Mouse (Mus musculus) liver, embryonic 14.5 days (tissue): ENCODE measurements at regions not wholly inside any gene's neighbourhood (a gene's known extent, or its start where the extent isn't known, plus 50 kb on each side); places are given as distances from the start of the nearest gene placed in this dataset.

Experiments used
- ATAC-seq: fragments of 200-750 bp; cut with Nextera tagmentation; 2 replicates; pipeline ENCODE4 v1.8.0; 2017; ENCODE audit warnings: moderate number of reproducible peaks, mild to moderate bottlenecking, moderate library complexity; ENCODE audit not compliant: insufficient read depth
- DNase-seq, 3 experiments: peaks; one replicate each; pipeline ENCODE4 v3.0.0-alpha.2; 2012 to 2013; ENCODE audit warnings: low read depth in 3 of 3, low spot score in 3 of 3
- H3K27ac ChIP-seq: fragments of 300-500 bp; sonication (generic); 2 replicates; pipeline ENCODE4 v1.5.1; 2014; ENCODE audit warnings: moderate library complexity, mild to moderate bottlenecking, control low read depth, inconsistent platforms
- H3K27me3 ChIP-seq: fragments of 300-500 bp; sonication (generic); 2 replicates; pipeline ENCODE4 v1.6.1; 2014; ENCODE audit warnings: mild to moderate bottlenecking, low read length, moderate library complexity; ENCODE audit not compliant: control insufficient read depth, insufficient read depth
- H3K36me3 ChIP-seq: fragments of 300-500 bp; sonication (generic); replicated peaks from 2 replicates; pipeline ENCODE4 v1.6.1; 2014; ENCODE audit warnings: low read depth; ENCODE audit not compliant: control insufficient read depth, insufficient read depth
- H3K4me1 ChIP-seq, 2 experiments: fragments of 200-500 bp in 1 of 2; fragments of 300-500 bp in 1 of 2; sonication (generic) in 1 of 2; replicated peaks; 2 replicates each; pipeline ENCODE4 v1.6.1; 2012 to 2014; ENCODE audit warnings: antibody characterized with exemption in 1 of 2, inconsistent platforms in 1 of 2, low read length in 1 of 2; ENCODE audit not compliant: control insufficient read depth in 2 of 2, insufficient read depth in 2 of 2
- H3K4me2 ChIP-seq: fragments of 300-500 bp; sonication (generic); 2 replicates; pipeline ENCODE4 v1.6.1; 2014; ENCODE audit warnings: low read depth, mild to moderate bottlenecking, control low read depth, moderate library complexity
- H3K4me3 ChIP-seq, 2 experiments: fragments of 200-500 bp in 1 of 2; fragments of 300-500 bp in 1 of 2; sonication (generic) in 1 of 2; 2 replicates each; pipeline ENCODE4 v1.5.1; 2012 to 2014; ENCODE audit warnings: low read depth in 2 of 2, low read length in 2 of 2, mild to moderate bottlenecking in 2 of 2, control low read depth in 1 of 2, inconsistent platforms in 1 of 2, moderate library complexity in 1 of 2; ENCODE audit not compliant: insufficient read depth in 1 of 2
- H3K9ac ChIP-seq: fragments of 300-500 bp; sonication (generic); replicated peaks from 2 replicates; pipeline ENCODE4 v1.6.1; 2014; ENCODE audit warnings: mild to moderate bottlenecking, control low read depth, moderate library complexity
- H3K9me3 ChIP-seq: fragments of 300-500 bp; sonication (generic); 2 replicates; pipeline ENCODE4 v1.6.1; 2016; ENCODE audit warnings: low read length, mixed read lengths; ENCODE audit not compliant: control insufficient read depth
- CTCF ChIP-seq: IDR thresholded peaks from 2 replicates; pipeline ENCODE4 v1.5.1; 2016; ENCODE audit warnings: antibody characterized with exemption, low read depth, control low read depth
- EP300 ChIP-seq: IDR thresholded peaks from 2 replicates; pipeline ENCODE4 v1.6.1; 2016; ENCODE audit warnings: antibody characterized with exemption, low read depth
- WGBS: fragments of 180-500 bp; shearing (Covaris S2); extraction: QIAGEN DNeasy Blood & Tissue Kit; methylation state at CpG from one replicate; pipeline ENCODE4 v1.1.7; 2014; ENCODE audit not compliant: insufficient replicate concordance; 5-methylcytosine and 5-hydroxymethylcytosine counted together

DNA sequence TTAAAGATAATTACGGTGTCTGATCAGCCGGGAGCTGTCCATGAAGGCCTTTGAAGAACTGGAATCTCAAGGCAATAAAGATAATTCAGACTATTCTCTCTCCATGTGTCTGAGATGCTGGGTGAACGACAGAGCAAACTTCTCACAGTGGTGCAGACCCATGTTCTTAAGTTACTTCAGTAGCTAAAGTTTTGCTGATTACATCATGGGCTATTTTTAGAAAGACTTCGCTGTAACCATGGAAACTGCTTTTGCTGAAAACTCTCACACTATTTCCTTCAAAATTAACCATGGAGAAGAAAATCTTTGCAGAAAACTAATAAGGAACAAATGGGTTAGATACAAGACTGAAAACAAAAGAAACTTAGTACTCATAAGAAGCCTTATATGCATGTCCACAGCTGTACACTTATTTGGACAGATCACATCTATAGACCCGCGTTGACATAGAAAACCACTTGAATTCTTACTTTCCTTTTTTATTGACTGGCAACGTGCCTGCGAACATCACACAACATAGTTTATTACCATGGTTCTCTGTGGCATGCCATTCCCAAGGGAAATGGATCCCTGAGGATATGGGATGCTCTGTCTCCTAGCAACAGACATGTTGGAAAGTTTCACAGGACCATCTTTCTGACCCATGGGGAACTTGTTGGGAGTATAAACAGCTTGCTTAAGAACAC, 432.8 kb upstream of the Tmpo start:
- no peak overlapping the region for H3K9ac ChIP-seq
- H3K27me3 ChIP-seq: no peaks in the 10 kb centered on the region
- DNase-seq (no peak), ATAC-seq (no peak)
- no peak overlapping the region for H3K4me3 ChIP-seq
- no peak for TF ChIP-seq EP300
- TF ChIP-seq CTCF: no peak
- no peaks in the 10 kb centered on the region for H3K9me3 ChIP-seq
- no peaks in the 10 kb centered on the region for H3K4me1 ChIP-seq
- H3K4me2 ChIP-seq: no peak overlapping the region
- H3K27ac ChIP-seq: no peak overlapping the region
- H3K36me3 ChIP-seq: no peaks in the 10 kb centered on the region
- 69% methylated on average over 8 of the region's 8 CpGs for WGBS

DNA sequence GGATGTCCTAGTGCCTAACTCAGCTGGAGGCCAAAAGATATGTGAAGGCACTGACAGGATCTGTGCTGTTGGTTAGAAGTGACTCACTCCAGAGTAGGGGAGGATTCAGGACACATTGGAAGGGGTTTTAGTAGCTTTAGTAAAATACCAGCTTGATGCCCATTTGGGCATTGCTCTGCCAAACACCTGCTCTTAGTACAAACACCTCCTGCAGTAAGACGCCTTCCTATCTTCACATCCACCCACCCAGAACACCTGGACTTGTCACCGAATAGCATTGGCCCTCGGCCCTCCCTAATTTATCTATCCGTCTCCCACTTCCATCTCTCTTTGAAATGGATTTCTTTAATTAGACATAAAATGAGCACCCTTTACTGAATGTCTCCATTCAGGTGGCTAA, 430.9 kb upstream of the Tmpo start:
- no peak for ATAC-seq
- no peak for TF ChIP-seq CTCF
- TF ChIP-seq EP300: no peak
- Histone ChIP-seq H3K9ac (no peak overlapping the region), H3K4me3 (no peak overlapping the region), H3K9me3 (no peaks in the 10 kb centered on the region), H3K27me3 (no peaks in the 10 kb centered on the region), H3K4me1 (no peaks in the 10 kb centered on the region), H3K4me2 (no peak overlapping the region), H3K36me3 (no peaks in the 10 kb centered on the region), H3K27ac (no peak overlapping the region)
- 75% methylated on average over 4 of the region's 4 CpGs for WGBS
- no peak for DNase-seq

DNA sequence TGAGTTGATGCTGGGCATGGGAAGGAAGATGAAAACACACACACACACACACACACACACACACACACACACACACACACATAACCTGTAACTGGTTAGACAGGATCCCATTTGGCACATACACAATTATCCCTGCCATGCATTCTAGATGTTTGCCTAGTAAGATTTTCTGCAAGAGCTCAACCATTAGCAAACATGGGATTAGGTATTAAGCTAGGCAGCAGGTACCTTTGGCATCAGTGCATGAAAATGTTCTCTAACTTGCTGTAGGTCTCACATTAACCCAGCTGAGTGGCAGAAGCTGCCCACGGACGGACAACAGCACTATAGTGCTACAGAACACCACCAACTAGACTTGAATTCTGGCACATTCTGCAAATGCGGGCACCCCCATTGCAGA, 413.8 kb upstream of the Tmpo start:
- H3K36me3 ChIP-seq: no peaks in the 10 kb centered on the region
- ATAC-seq (no peak), DNase-seq (no peak)
- no peak overlapping the region for H3K4me2 ChIP-seq
- no peak overlapping the region for H3K9ac ChIP-seq
- H3K27ac ChIP-seq: no peak overlapping the region
- 59% methylated on average over 3 of the region's 3 CpGs for WGBS
- H3K9me3 ChIP-seq: no peaks in the 10 kb centered on the region
- H3K4me3 ChIP-seq: no peak overlapping the region
- no peaks in the 10 kb centered on the region for H3K4me1 ChIP-seq
- TF ChIP-seq EP300: no peak
- TF ChIP-seq CTCF: no peak
- no peaks in the 10 kb centered on the region for H3K27me3 ChIP-seq

GRCm38 (mm10) chr10:91593378-91593777, 412.3 kb upstream of the Tmpo start:
- no peaks in the 10 kb centered on the region for H3K4me1 ChIP-seq
- no peak for ATAC-seq
- H3K9me3 ChIP-seq: no peaks in the 10 kb centered on the region
- no peak overlapping the region for H3K4me3 ChIP-seq
- H3K27me3 ChIP-seq: no peaks in the 10 kb centered on the region
- no peak overlapping the region for H3K4me2 ChIP-seq
- no peak overlapping the region for H3K27ac ChIP-seq
- TF ChIP-seq CTCF (no peak), EP300 (no peak)
- WGBS: 39% methylated on average over 2 of the region's 2 CpGs
- no peak overlapping the region for H3K9ac ChIP-seq
- no peaks in the 10 kb centered on the region for H3K36me3 ChIP-seq
- no peak for DNase-seq

DNA sequence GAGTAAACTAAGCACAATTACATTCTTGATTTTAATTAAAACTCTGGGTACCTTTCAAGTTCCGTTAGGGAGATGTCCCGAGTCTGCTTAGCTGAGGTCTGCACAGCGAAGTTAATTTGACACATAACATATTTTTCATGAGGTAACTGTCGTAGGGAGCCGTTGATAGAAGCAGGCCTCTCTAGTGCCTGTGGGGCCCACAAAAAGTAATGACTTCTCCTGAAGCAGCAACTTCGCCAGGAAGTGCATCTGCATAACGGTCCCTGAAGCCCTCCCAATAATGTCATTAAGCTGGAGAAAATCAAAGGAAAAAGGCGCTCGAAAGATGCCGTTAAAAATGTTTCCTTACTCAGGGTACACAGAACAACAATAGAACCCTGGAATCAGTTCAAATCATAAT, 410.7 kb upstream of the Tmpo start:
- Histone ChIP-seq H3K4me1 (no peaks in the 10 kb centered on the region), H3K4me3 (no peak overlapping the region), H3K27me3 (no peaks in the 10 kb centered on the region), H3K9me3 (no peaks in the 10 kb centered on the region), H3K27ac (no peak overlapping the region), H3K4me2 (no peak overlapping the region), H3K9ac (no peak overlapping the region), H3K36me3 (no peaks in the 10 kb centered on the region)
- TF ChIP-seq EP300: no peak
- no peak for TF ChIP-seq CTCF
- DNase-seq (no peak), ATAC-seq (no peak)
- 57% methylated on average over 10 of the region's 10 CpGs for WGBS
